Mouse (Mus musculus) heart, embryonic 10.5 days (tissue): ENCODE results near the gene Tpp2. TPM values are rescaled to one million over a fixed set of nuclear protein-coding genes. Genes with fewer than 3 reads are reported as not detected.

ENCODE experiments used
- DNase-seq: peaks from one replicate; pipeline ENCODE4 v3.0.0-alpha.2; 2017; ENCODE audit warnings: low spot score
- H3K27ac ChIP-seq: fragments of 300-500 bp; sonication (generic); 2 replicates; pipeline ENCODE4 v1.5.1; 2016; ENCODE audit warnings: mild to moderate bottlenecking
- H3K27me3 ChIP-seq: fragments of 300-500 bp; sonication (generic); 2 replicates; pipeline ENCODE4 v1.6.1; 2016; ENCODE audit warnings: mild to moderate bottlenecking; ENCODE audit not compliant: poor library complexity, insufficient read depth, severe bottlenecking
- H3K36me3 ChIP-seq: fragments of 300-500 bp; sonication (generic); 2 replicates; pipeline ENCODE4 v1.6.1; 2016; ENCODE audit warnings: mild to moderate bottlenecking, moderate library complexity
- H3K4me1 ChIP-seq: fragments of 300-500 bp; sonication (generic); 2 replicates; pipeline ENCODE4 v1.6.1; 2016; ENCODE audit warnings: mild to moderate bottlenecking
- H3K4me3 ChIP-seq: fragments of 300-500 bp; sonication (generic); 2 replicates; pipeline ENCODE4 v1.5.1; 2016; ENCODE audit warnings: mild to moderate bottlenecking, moderate library complexity
- H3K9me3 ChIP-seq: fragments of 300-500 bp; sonication (generic); 2 replicates; pipeline ENCODE4 v1.6.1; 2016; ENCODE audit warnings: mild to moderate bottlenecking, moderate library complexity
- WGBS: fragments of 180-500 bp; shearing (Covaris S2); methylation state at CpG from one replicate; pipeline ENCODE4 v1.1.7; 2016; 5-methylcytosine and 5-hydroxymethylcytosine counted together
- polyA plus RNA-seq: library from polyadenylated mRNA; unstranded; fragments of >200 nt; fragmentation: Nextera tagmentation; extraction: Ambion mirVana; gene quantifications from 2 replicates; pipeline ENCODE4 v1.2.1, GENCODE M21; 2016

Tpp2 gene
- polyA plus RNA-seq, 1 experiment from 2014 or later = 57.6 TPM

DNA sequence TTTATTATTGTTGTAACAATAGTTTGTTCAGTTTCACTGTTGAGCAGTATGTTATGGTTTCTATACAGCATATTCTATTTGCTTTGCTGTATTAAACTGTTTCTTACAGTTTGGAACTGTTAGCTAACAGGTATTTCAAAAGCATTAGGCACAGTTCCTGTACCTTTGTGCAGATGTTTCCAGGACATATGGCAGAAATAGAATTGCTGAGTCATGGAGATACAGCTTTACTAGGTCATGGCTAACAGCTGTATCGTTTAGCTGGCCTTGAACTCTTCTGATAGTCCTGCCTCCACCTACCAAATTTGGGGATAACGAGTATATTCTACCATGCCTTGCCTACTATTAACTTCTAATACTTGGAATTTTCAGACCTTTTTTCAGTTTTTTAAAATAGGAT, 9.4 kb downstream of the Tpp2 start:
- no peak for DNase-seq
- H3K36me3 ChIP-seq = peaks cover 37% of the 10 kb centered on the region
- 88% methylated on average over 2 of the region's 2 CpGs for WGBS
- no peaks in the 10 kb centered on the region for H3K4me1 ChIP-seq
- H3K27ac ChIP-seq = no peak overlapping the region
- H3K27me3 ChIP-seq = no peaks in the 10 kb centered on the region
- no peaks in the 10 kb centered on the region for H3K9me3 ChIP-seq
- H3K4me3 ChIP-seq = no peak overlapping the region

GRCm38 (mm10) chr1:43953679-43954078, 20.2 kb downstream of the Tpp2 start:
- Histone ChIP-seq H3K36me3 (peaks cover 67% of the 10 kb centered on the region), H3K27ac (no peak overlapping the region), H3K27me3 (no peaks in the 10 kb centered on the region), H3K4me3 (no peak overlapping the region), H3K4me1 (no peaks in the 10 kb centered on the region), H3K9me3 (no peaks in the 10 kb centered on the region)
- DNase-seq = no peak
- WGBS = 96% methylated on average over 3 of the region's 3 CpGs

DNA sequence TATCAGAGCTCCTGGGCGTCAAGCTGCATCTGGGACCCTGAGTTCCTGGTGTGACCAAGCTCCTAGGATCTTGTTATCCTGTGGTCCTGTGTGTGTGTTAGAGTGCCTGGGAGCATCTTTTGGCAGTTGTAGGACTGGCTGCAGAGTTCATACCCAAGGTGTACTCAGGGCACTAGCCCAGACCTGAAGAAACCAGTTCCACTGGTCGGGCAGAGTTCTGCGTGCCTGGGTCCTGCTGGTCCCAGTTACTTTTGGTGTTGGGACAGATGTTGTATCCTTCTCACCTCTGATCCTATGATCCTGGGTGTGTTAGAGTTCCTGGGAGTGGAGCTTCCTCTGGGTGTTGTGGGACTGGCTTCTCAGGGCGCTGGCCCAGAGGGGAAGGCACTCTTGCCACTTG, 30.9 kb downstream of the Tpp2 start:
- Histone ChIP-seq H3K4me3 (no peak overlapping the region), H3K27me3 (no peaks in the 10 kb centered on the region), H3K4me1 (no peaks in the 10 kb centered on the region), H3K9me3 (no peaks in the 10 kb centered on the region), H3K36me3 (peaks cover 60% of the 10 kb centered on the region), H3K27ac (no peak overlapping the region)
- DNase-seq = no peak
- WGBS = 93% methylated on average over 4 of the region's 4 CpGs

GRCm38 (mm10) chr1:43966756-43967155, 33.3 kb downstream of the Tpp2 start:
- Histone ChIP-seq H3K27ac (no peak overlapping the region), H3K9me3 (no peaks in the 10 kb centered on the region), H3K4me3 (no peak overlapping the region), H3K4me1 (no peaks in the 10 kb centered on the region), H3K36me3 (peaks cover 60% of the 10 kb centered on the region), H3K27me3 (no peaks in the 10 kb centered on the region)
- 81% methylated on average over 4 of the region's 4 CpGs for WGBS
- no peak for DNase-seq

DNA sequence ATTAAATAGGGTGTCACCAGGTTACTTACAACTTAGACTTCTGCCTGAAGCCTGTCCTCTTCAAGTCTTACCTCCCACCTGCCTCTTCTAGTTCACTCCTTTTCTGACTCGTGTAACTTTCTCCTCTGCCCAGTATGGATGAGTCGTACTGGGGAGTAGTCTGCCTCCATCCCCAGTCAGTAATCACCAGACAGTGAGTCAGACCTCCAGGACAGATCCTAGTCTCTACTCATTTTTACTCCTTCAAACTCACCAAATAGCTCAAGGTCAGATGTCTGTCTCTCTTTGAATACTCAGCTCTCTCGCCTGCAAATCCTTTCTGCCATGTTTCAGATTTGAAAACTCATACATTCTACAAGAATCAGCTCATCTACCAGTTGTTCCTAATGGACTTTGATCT, 35.9 kb downstream of the Tpp2 start:
- Histone ChIP-seq H3K4me3 (no peak overlapping the region), H3K27me3 (no peaks in the 10 kb centered on the region), H3K9me3 (no peaks in the 10 kb centered on the region), H3K27ac (no peak overlapping the region), H3K36me3 (peaks cover 70% of the 10 kb centered on the region), H3K4me1 (no peaks in the 10 kb centered on the region)
- no peak for DNase-seq
- 87% methylated on average over 3 of the region's 3 CpGs for WGBS

DNA sequence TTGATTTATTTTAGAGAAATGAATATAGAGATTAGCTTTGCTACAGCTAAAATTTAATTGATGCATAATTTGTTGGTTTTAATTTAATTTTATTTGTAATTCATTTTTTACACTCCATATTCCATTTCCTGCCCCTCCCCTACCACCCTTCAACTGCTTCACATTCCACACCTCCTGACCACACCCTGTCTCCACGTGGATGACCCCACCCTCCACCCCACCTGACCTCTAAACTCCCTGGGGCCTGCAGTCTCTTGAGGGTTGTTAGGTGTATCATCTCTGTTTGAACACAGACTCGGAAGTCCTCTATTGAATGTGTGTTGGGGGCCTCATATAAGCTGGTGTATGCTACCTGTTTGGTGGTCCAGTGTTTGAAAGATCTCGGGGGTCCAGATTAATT, 37.6 kb downstream of the Tpp2 start:
- Histone ChIP-seq H3K36me3 (peaks cover 79% of the 10 kb centered on the region), H3K4me1 (no peaks in the 10 kb centered on the region), H3K27ac (no peak overlapping the region), H3K4me3 (no peak overlapping the region), H3K27me3 (no peaks in the 10 kb centered on the region), H3K9me3 (no peaks in the 10 kb centered on the region)
- no peak for DNase-seq
- WGBS = 67% methylated on average over 3 of the region's 3 CpGs

GRCm38 (mm10) chr1:43996914-43997589, 63.6 kb downstream of the Tpp2 start:
- WGBS = 94% methylated on average over 4 of the region's 4 CpGs

GRCm38 (mm10) chr1:44004513-44004912, 71.1 kb downstream of the Tpp2 start:
- peaks cover 62% of the 10 kb centered on the region for H3K36me3 ChIP-seq
- no peaks in the 10 kb centered on the region for H3K27me3 ChIP-seq
- no peaks in the 10 kb centered on the region for H3K4me1 ChIP-seq
- H3K27ac ChIP-seq = no peak overlapping the region
- no peak overlapping the region for H3K4me3 ChIP-seq
- WGBS = 97% methylated on average over 2 of the region's 2 CpGs
- no peaks in the 10 kb centered on the region for H3K9me3 ChIP-seq
- no peak for DNase-seq

More at GRCm38 (mm10) chr1:43996914-43997589, 63.6 kb downstream of the Tpp2 start:
- Histone ChIP-seq H3K36me3 (peaks cover 85% of the 10 kb centered on the region), H3K27me3 (no peaks in the 10 kb centered on the region), H3K4me3 (no peak overlapping the region), H3K27ac (no peak overlapping the region), H3K4me1 (no peaks in the 10 kb centered on the region), H3K9me3 (no peaks in the 10 kb centered on the region)
- no peak for DNase-seq

DNA sequence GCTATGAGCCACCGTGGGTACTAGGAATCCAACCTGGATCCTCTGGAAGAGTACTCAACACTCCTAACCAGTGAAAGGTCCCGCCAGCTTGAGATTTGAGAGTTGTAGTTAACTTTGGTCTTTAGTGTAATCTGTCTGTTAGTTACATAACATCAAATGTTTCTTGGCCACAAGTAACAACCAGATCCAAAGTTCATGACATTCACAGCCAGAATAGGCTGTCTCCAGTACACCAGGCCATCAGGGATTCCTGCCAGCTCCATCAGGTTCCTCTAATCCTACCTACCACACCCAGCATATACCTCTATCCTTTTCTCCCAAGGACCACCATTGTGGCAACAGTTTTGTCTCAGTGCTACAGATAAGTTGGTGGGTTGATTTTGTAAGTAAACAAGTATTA, 82.1 kb downstream of the Tpp2 start:
- no peaks in the 10 kb centered on the region for H3K4me1 ChIP-seq
- no peak for DNase-seq
- WGBS = 86% methylated on average over 2 of the region's 2 CpGs
- no peak overlapping the region for H3K4me3 ChIP-seq
- no peak overlapping the region for H3K27ac ChIP-seq
- no peaks in the 10 kb centered on the region for H3K36me3 ChIP-seq
- H3K27me3 ChIP-seq = no peaks in the 10 kb centered on the region
- H3K9me3 ChIP-seq = no peaks in the 10 kb centered on the region

GRCm38 (mm10) chr1:44019934-44020333, 86.5 kb downstream of the Tpp2 start, which contains the start of gene Mettl21c:
Gene Mettl21c (minus strand): TSS chr1:44020034.
- Histone ChIP-seq H3K4me3 (no peak within 1 kb of the TSS), H3K27me3 (no peaks in the 10 kb centered on the region), H3K27ac (no peak within 1 kb of the TSS), H3K9me3 (no peaks in the 10 kb centered on the region), H3K4me1 (no peaks in the 10 kb centered on the region), H3K36me3 (no peaks in the 10 kb centered on the region)
- no peak for DNase-seq

- WGBS = 77% methylated on average over 1 of the region's 1 CpGs
- no peaks in the 10 kb centered on the region for H3K9me3 ChIP-seq
- DNase-seq = no peak
- no peaks in the 10 kb centered on the region for H3K36me3 ChIP-seq
- H3K4me3 ChIP-seq = no peak overlapping the region
- no peak overlapping the region for H3K27ac ChIP-seq
- no peaks in the 10 kb centered on the region for H3K4me1 ChIP-seq
- no peaks in the 10 kb centered on the region for H3K27me3 ChIP-seq
Measured at GRCm38 (mm10) chr1:44022656-44023055, 89.2 kb downstream of the Tpp2 start.

- Histone ChIP-seq H3K36me3 (no peaks in the 10 kb centered on the region), H3K27ac (no peak overlapping the region), H3K9me3 (no peaks in the 10 kb centered on the region), H3K4me3 (no peak overlapping the region), H3K27me3 (no peaks in the 10 kb centered on the region), H3K4me1 (no peaks in the 10 kb centered on the region)
- 91% methylated on average over 1 of the region's 1 CpGs for WGBS
- no peak for DNase-seq
Measured at GRCm38 (mm10) chr1:44027651-44028050, 94.2 kb downstream of the Tpp2 start.

DNA sequence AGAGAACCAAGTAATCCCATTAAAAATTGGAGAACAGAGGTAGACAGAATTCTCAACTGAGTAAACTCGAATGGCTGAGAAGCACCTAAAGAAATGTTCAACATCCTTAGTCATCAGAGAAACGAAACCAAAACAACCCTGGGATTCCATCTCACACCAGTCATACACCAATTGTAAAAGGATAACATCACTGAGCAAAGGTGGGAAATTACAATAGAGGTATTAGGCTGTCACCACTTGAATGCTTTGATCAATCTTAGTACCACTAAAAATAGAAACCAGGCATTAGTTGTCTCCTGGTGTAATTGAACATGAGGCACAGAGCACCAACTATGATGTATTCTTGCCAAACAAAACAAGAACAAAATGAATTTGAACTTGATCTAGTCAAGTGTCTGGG, 98.8 kb downstream of the Tpp2 start:
- 63% methylated on average over 2 of the region's 2 CpGs for WGBS
- Histone ChIP-seq H3K4me3 (no peak overlapping the region), H3K4me1 (no peaks in the 10 kb centered on the region), H3K27me3 (peaks cover 8% of the 10 kb centered on the region; the same call in 1 of the 2 replicates), H3K27ac (no peak overlapping the region), H3K36me3 (no peaks in the 10 kb centered on the region), H3K9me3 (no peaks in the 10 kb centered on the region)
- DNase-seq = no peak

- Histone ChIP-seq H3K27ac (no peak overlapping the region), H3K9me3 (no peaks in the 10 kb centered on the region), H3K36me3 (no peaks in the 10 kb centered on the region), H3K4me1 (no peaks in the 10 kb centered on the region), H3K4me3 (no peak overlapping the region), H3K27me3 (peaks cover 8% of the 10 kb centered on the region; the same call in 1 of the 2 replicates)
- no peak for DNase-seq
- 78% methylated on average over 5 of the region's 5 CpGs for WGBS
Measured at GRCm38 (mm10) chr1:44032948-44033347, 99.5 kb downstream of the Tpp2 start.
